Mouse (Mus musculus) C2C12 (cell line): ENCODE results near the gene Pi4ka.

Experiments
- CTCF ChIP-seq: IDR thresholded peaks from one replicate; pipeline ENCODE4 v1.5.1; 2011; ENCODE audit not compliant: control insufficient read depth, insufficient read depth, insufficient read length
- FOSL1 ChIP-seq: IDR thresholded peaks from one replicate; pipeline ENCODE4 v1.8.0; 2011; ENCODE audit warnings: mild to moderate bottlenecking, low read length; ENCODE audit not compliant: poor library complexity, insufficient read depth, severe bottlenecking
- MAX ChIP-seq: IDR thresholded peaks from one replicate; pipeline ENCODE4 v1.6.1; 2011; ENCODE audit warnings: mild to moderate bottlenecking, control low read depth
- MYOD1 ChIP-seq: IDR thresholded peaks from one replicate; pipeline ENCODE4 v1.6.1; 2011; ENCODE audit warnings: low read depth; ENCODE audit not compliant: control insufficient read depth, insufficient read length
- MYOG ChIP-seq: IDR thresholded peaks from one replicate; pipeline ENCODE4 v1.6.1; 2011; ENCODE audit not compliant: control insufficient read depth, insufficient read length; ENCODE audit errors: extremely low read depth

DNA sequence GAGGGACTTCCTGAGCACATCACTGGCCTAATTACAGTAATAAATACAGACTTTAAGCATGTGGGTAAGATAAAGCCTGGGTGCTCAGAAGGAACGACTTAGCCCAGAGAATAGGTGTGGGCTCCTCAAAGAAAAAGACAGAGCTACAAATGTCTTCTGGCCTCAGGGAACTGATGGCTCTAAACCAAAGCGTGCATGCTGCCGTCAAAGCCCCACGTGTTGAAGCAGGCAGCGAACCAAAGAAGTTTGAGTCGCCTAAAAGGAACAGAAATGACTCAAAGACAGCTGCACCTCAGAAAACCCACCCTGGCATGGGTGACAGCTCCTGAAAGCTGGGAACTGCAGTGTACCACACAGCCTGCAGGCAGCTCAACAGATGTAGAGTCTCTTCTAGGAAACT lies 134.3 kb downstream of the Pi4ka start:
- TF ChIP-seq CTCF (no peak), FOSL1 (no peak), MYOG (no peak), MAX (no peak), MYOD1 (no peak)
